Mouse (Mus musculus) erythroblast, embryonic 14.5 days (primary cell): ENCODE measurements around the gene Ugt1a7c.

Source experiments
- GATA1 ChIP-seq: IDR thresholded peaks from 2 replicates; pipeline ENCODE4 v1.6.1; 2012; ENCODE audit warnings: low read length, inconsistent platforms, mixed read lengths
- TAL1 ChIP-seq: IDR thresholded peaks from 3 replicates; pipeline ENCODE4 v1.6.1; 2012; ENCODE audit warnings: low read length, inconsistent platforms, mixed read lengths

- TF ChIP-seq GATA1: no peak
- TF ChIP-seq TAL1: no peak
Measured at GRCm38 (mm10) chr1:88105656-88106055, 10.8 kb downstream of the Ugt1a7c start.
